Mouse (Mus musculus): ENCODE measurements around the gene Nfe2l1.

The Nfe2l1 gene

DNA sequence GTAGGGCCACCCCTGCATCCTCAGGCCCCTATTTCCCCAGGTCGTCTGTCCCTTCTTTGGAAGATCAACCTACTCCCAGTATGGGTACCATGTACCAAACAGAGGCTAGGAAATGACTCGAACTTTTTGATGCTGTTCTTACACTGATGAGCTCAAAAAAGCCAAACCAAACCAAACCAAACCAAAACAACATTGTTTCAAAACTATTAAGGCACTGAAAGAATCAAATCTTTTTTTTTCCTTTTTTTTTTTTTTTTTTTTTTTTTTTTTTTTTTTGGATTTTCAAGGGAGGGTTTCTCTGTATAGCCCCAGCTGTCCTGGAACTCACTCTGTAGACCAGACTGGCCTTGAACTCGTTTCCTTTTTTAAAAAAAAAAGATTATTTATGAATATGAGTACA lies 13.9 kb upstream of the Nfe2l1 start:
- no peak for DNase-seq

DNA sequence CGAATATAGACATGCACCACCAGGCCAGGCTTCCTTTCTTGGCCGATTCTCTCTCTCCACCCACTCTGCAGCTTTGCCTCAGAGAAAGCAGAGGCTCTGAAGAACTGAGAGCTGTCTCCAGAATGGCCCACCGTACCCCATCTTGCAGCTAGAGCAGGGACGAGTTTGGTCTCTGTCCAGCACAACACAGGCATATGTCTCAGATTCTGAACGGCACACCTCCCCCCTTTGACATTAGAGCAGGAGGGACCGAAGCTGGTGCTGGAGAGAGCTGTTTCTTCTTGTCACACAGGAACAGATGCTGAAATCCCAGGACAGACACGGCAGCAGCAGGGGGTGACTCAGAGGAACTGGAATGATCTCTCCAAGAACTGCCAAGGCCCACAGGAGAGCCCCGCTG lies 10.5 kb upstream of the Nfe2l1 start:
- peak in 1 of 2 experiments; percentile 19 for DNase-seq

DNA sequence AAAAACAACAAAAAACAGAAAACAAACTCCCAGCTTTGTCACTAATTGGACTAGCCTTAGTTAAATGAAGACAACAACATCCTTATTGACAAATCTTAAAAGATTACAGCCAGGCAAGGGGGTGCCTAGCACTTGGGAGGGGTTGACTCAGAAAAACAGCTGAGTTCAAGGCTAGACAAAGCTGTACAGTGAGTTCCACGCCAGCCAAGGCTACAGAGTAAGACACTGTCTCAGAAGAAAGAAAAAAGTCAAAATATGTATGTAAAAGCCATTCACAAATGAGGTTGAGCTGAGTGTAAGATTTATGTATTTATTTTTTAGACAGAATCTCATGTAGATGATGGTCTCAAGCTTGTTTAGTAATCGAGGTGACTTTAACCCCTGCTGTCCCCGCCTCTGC lies 10.1 kb upstream of the Nfe2l1 start:
- DNase-seq: no peak

DNA sequence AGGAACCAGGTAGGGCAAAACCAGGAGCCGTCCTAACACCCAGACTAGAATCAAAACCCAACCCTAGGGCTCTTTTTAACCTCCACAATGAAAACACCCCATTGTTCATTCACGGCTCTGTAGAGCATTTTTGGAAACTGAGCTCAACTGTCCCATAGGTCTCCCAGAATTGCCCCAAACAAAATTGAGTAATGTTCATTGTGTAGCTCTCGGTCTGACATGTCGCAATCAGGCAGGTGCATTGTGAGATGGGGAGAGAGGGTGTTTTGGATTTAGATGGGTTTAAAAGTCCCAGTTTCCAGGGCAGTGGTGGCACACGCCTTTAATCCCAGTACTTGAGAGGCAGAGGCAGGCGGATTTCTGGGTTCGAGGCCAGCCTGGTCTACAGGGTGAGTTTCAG lies 9.7 kb upstream of the Nfe2l1 start:
- DNase-seq: no peak

GRCm38 (mm10) chr11:96838341-96838740 lies 8.6 kb upstream of the Nfe2l1 start:
- no peak for DNase-seq

GRCm38 (mm10) chr11:96837298-96837697 lies 7.5 kb upstream of the Nfe2l1 start:
- DNase-seq: no peak

DNA sequence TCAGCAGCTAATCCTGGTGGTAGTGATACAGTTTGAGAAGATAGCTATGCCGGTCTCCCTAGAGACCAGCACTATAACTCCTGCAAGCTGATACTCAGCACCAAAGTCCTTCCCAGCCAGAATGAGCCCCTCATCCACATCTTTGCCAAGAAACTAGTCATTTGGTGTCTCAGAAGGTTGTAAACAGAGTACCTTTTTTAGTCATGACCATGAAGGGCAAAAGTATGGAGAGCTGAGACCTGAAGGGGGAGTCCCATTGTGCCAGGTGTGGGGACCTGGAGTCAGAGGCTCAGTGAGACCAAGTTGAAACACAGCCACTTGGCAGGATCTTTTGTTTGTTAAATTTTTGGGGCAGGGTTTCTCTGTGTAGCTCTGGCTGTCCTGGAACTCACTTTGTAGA lies 4.4 kb upstream of the Nfe2l1 start:
- no peak for DNase-seq

DNA sequence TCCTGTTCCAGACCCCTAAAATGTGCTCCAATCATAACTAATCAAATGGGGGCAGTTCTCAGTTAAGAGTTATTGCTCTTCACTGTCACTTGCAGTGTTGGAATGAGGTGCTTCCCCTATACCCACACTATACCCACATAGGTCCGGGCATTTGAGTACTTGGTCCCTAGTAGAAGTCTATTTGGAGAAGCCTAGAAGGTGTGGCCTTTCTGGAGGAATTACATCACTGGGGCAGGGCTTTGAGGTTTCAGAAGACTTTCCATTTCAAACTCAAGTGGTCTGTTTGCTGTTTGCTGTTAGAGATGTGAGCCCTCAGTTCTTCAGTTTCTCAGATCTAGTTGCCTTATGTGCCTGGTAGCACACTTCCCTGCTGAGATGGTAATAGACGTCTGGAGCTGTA lies 3.2 kb upstream of the Nfe2l1 start:
- DNase-seq: no peak

- DNase-seq: no peak
Measured at GRCm38 (mm10) chr11:96832541-96832940, 2.8 kb upstream of the Nfe2l1 start.

DNA sequence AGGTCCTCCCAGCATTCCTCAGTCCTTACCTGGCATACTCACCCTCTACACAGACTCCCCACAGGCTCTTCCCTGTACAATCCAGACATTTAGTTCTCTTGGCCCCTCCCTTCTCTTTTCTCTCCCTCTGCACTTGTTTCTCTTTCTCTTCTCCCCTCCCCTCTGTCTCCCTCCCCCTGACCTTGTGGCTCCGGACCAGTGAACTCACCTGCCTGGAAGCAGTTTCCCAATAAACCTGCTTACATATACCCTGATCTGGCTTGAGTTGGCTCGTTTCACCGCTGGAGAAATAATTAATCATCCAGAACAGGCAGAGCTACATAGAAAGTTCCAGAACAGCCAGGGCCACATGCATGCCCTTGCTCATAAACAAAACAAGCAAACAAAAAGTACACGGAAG lies 1.7 kb upstream of the Nfe2l1 start:
- no peak for DNase-seq

DNA sequence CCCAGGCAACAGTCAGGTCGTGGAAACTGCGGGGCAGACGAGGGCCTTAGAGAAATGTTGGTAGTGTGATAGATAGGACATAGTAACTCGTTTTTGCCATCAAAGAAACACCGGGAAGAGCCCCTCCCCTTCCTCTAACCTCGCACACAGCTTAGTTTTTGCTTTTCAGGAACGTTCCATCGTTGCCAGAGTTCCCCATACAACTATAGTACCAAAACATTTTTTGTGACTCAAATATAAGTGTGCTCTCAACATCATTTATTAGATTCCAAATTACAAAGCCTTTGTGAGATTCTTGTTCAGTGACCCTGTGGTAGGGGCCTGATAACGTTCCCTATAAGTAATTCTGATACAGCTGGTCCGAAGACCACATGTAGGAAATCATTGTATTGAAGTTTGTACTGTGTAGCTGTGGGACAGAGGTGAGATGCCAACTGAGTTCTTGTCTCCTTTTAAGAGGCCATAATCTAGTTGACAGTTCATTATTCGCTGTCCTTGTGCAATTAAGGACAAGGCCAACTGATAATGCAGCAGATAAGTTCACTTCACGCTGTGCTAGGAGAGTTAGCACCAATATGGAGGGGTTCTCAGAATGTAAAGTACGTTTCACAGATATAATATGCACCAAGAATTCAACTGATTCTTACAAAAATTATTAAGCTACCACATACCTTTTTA lies 910 bp upstream of the Nfe2l1 start:
- DNase-seq: no peak

DNA sequence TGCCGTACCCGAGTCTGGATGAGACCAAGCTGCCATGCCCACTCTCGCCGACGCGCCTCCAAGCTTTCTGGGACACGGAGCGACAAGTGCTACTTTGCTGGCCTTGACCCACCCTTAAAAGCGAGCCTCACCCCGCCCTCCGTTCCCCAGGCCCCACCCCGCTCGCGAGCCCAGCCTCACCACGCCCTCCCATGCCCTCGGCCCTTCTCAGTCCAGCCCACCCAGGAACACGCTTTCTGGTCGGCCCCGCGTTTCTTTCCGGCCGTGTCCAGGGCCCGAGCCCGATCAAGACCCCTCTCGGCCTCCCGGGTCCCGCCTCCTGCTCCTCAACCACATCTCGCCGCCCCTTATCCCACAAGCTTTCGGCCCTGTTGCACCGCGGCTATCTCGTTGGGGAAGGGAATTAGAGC lies 360 bp downstream of the Nfe2l1 start:
- peak in 1 of 2 experiments; percentile 62 for DNase-seq

- DNase-seq: no peak
Measured at GRCm38 (mm10) chr11:96828881-96829280, 887 bp downstream of the Nfe2l1 start.

DNA sequence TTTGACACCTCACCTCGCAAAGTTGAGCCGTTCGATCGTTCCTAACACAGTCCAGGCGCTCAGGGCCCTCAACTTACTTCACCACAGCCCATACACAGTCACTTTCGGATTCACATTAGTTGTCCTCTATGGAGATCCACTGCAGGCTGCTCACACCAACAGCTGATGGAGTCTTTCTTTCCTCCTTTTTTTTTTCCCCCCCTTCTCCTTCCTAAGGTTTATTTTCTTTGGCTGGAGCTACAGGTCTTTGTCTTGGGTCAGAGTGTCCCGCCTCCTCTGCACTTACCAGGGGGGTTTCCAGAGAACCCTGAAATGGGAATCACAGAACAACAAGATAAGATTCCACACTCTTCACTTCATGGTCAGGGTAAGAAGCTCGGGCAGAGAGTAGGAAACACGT lies 1.9 kb downstream of the Nfe2l1 start:
- no peak for DNase-seq

GRCm38 (mm10) chr11:96827062-96827581 lies 2.6 kb downstream of the Nfe2l1 start:
- DNase-seq: peak in 1 of 2 experiments; percentile 20

DNA sequence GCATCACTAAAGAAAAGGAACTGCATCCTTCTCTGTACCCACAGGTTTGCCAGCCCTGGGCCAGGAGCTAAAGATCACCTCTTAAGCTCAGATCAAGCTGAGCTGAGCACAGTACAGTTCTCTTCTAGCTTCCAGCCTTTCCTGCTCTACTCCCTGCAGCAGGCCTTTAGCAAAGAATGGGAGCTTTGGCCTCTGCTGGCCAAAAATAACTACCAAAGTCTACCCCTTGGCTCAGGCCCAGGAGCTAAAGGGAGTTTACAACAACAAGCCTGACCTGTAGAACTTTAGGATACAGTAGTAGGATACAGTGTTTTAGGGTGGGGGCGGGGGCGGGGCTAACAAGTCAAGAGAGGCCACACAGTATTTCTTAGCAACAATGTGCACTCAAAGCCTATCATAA lies 3.3 kb downstream of the Nfe2l1 start:
- DNase-seq: no peak

GRCm38 (mm10) chr11:96824783-96825495 lies 4.8 kb downstream of the Nfe2l1 start:
- peak; percentile 67 to 72 for DNase-seq

GRCm38 (mm10) chr11:96823880-96824782 lies 5.6 kb downstream of the Nfe2l1 start:
- DNase-seq: peak; percentile 83 to 88

- DNase-seq: peak in 1 of 2 experiments; percentile 25
Measured at GRCm38 (mm10) chr11:96823471-96823837, 6.3 kb downstream of the Nfe2l1 start.

DNA sequence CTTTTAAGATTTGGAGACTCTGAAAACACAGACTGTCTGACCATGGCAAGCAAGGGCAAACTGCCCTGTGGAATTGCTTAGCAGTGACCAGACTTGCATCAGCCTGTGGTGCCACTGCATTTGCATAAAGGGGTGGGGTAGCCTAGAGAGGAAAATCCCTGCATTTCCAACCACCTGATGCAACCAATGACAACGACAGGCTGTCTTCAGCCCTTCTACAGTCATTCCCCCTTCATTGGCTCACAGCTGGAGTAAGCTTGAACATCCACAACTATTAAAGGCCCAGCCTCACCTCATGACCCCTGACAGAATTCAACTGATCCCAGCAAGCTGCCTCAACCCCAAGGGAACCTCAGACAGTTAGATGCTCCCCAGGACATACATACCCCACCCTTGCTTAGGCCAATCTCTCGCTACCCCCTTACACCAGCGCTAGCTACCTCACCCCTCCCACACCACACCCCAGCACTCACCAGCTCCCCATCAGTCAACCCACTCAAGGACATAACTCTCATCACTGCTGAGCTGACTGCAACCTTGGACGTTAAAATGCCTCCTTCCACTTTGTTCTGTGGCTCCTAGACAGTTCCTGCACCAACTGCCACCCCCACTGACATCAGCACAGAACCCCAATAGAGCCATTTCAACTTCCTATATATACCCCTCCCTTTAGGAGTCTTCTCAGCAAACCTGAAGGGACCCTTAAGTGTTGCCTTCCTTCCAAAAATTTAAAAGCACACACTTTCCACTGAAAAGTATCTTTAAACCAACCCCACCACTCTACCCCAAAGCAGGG lies 6.9 kb downstream of the Nfe2l1 start:
- DNase-seq: no peak

DNA sequence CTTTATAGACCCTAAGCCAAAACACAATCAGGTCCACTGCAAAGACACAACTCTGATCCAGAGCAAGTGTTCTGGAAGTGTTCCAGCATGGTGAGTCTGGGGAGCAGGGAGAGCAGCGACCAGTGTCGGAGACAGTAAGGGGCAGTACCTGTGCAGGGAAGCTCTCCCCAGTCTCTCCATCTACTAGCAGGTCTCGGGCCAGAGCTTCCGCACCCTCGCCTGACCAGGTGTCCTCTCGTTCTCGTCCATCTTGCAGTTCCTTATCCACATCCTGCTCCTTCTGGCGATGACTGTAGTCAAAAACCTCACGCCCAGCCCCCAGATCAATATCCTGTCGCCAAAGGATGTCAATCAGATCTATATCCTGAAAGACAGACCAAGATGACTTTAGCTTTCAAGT lies 7.8 kb downstream of the Nfe2l1 start:
- no peak for DNase-seq

DNA sequence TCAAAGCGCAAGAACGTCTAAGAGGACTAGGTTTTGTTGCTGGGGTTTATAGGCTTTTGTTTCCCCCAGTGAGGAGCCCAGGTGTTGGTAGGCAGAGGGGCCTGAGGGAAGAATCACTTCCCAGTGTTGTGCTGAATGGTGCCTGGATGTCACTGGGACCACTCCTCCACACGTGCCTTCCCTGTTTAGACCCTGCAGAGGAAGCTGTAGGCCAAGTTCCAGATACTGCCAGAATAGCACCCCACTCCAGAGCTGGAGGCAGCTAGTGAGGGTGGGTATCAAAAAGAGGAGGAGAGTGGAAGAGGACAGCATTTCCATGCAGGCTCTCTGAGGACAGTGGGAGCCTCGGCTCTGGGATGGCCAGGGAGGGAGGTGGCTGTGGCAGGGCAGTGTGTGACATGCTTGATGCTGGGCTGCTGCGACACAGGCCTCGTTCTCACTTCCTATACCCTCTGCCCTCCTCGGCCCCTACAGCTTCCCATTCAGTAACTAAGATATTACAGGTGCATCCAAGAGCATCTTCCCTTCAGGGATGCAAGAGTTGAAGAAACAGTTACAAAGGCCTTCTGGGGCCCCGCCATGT lies 11.5 kb downstream of the Nfe2l1 start:
- DNase-seq: no peak
